Mouse (Mus musculus) thymus, adult 18-20 months (tissue): Measurements from ENCODE around the gene Hist1h3i.
A peak's percentile ranks its signal among the peaks of the same experiment; 100 is the strongest.

ENCODE experiments used
- DNase-seq, 2 experiments: peaks; one replicate each; pipeline ENCODE4 v3.0.0; 2022; ENCODE audit warnings: mixed read lengths in 2 of 2

Gene Hist1h3i

GRCm38 (mm10) chr13:21734010-21734905 is 48.9 kb downstream of the Hist1h3i start:
- DNase-seq: peak in 1 of 2 experiments; percentile 65

GRCm38 (mm10) chr13:21733466-21733865 is 49.7 kb downstream of the Hist1h3i start:
- DNase-seq: peak in 1 of 2 experiments; percentile 30
